Mouse (Mus musculus) T-helper 17 cell (primary cell): ENCODE measurements at regions not wholly inside any gene's neighbourhood (a gene's known extent, or its start where the extent isn't known, plus 50 kb on each side); places are given as distances from the start of the nearest gene placed in this dataset.

Experiments
- in situ Hi-C, 2 experiments: fragments of 300-600 bp; cut with MboI, MseI; formaldehyde crosslinking; loops; 1 replicate in 1 of 2; 2 replicates in 1 of 2; pipeline ENCODE4 v1.15.1; 2025; ENCODE audit warnings: high pct_unique_total_duplicates in 2 of 2

DNA sequence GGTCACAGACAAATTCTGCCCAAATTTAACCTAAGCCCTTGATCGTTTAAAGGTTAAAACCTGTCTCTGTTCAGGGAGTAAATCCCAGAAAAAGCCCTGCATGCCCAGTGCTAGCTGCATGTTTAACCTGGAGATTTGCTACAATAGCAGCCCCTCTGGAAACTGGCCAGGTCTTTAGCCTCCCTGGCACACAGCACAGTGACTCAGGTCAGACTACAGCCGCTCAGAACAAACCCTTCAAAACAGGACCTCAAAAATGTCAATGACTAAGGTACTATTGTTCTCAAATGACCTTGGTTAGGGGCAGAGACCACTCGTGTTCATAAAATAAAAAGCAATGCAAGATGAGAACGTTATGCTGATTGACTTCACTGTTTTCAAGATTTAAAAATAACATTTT, 101.8 kb upstream of the Ccn2 start:
- in situ Hi-C loops = loop anchor here in 1 of 2 experiments (10.0 kb wide), 1 partner anchor 491 kb away; no protein-coding TSS in a partner anchor

DNA sequence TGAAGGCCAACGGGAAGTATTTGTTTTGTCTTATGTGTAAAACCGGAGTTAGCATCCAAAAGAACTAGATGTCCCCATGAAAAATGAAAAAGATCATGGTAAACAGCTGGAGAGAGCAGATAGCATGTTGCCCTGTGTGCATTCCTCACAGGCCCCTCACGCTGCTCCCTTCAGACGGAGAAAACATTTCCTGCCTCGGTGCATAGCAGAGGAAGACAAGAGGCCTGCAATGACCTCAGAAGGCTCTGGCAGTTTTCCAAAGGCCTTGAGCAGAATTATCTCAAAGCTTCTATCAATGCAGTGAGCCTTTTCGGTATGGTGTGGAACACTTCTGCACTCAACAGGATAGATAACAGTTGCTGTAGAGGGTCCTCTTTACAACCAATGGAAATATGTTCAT, 101.3 kb upstream of the Ccn2 start:
- in situ Hi-C loops = loop anchor here in 1 of 2 experiments (10.0 kb wide), 1 partner anchor 491 kb away; no protein-coding TSS in a partner anchor

GRCm38 (mm10) chr10:24519795-24520512, 75.3 kb upstream of the Ccn2 start:
- in situ Hi-C loops = no loop called here

DNA sequence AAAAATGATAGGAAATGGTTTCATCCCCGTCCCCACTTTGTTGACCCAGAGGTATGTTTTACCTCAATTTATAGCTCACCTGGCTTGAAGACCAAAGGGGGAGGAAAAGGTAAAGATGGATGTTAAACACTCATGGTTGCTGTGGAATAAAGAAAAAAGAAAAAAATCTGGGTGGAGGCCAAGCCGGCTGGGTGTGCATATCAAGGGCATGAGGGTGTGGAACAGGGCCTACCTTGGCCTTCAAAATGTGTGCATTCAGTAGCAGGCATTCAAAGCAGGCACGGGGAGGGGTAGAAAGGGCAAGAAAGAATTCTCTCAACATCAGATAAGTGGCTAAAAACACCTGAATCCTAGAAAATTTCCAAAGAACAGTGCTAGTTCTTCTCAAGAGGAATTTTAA, 74.7 kb upstream of the Ccn2 start:
- in situ Hi-C loops = no loop called here

GRCm38 (mm10) chr10:24532776-24533175, 62.5 kb upstream of the Ccn2 start:
- in situ Hi-C loops = no loop called here

DNA sequence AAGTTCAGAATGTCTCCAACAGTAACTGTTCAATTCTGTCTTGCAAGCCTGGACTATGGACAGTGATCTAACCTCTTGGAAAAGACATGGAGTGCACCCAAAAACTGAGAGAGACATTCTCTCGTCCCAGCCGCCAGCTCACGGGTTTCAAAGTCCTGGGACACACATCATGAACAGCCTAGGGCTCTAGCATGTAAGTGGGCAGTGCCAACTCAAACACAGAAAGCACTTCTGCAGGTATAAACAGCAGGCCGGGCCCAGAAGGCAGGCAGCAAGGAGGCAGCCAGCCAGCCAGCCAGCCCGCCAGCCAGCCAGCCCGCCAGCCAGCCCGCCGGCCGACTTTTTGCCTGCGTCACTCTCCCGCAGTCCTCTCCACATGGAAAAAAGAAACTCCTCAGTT, 60.3 kb upstream of the Ccn2 start:
- in situ Hi-C loops = no loop called here

DNA sequence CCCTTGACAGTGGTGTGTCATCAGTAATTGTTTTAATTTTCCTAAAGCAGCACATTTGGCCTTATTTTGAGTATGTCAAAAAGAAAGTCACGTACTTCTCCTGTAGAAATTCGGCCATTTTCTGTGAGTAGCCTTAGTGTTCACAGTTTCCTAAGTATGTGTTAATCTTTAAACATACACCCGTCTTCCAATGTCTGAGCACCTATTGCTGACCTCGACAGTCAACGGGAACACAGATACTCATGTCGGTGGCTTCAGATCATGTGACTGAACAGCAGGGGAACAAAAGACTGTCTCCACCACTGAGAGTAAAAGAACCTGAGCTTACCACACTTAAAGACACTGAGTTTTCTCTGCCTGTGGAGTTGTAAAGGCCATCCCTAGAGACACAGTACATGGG, 59.8 kb upstream of the Ccn2 start:
- in situ Hi-C loops = no loop called here

- in situ Hi-C loops = no loop called here
These were observed 53.3 kb upstream of the Ccn2 start for GRCm38 (mm10) chr10:24541990-24542389.
